Mouse (Mus musculus): ENCODE measurements around the gene Piga.

The Piga gene

DNA sequence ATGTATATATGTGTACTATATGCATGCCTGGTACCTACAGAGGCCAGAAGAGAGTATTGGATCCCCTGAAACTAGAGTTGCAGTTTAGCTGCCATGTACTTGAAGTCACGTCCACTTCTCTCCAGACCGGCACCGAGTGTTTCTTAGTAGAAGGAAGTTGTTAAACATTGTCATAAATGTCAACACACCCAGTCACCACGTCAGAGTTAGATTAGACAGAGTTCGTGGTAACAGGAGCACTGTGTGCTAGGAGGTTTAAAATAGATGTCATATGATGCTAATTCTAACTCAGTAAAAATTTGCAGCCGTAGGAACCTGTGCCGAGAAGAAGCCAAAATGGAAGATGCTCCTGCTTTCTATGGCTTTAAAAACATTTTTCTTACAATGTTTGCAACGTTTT, 17.1 kb downstream of the Piga start, which contains the start of gene Asb11:
Gene Asb11 (plus strand): TSS at position 286 of the 400 bp plus-strand sequence.
- DNase-seq, result no peak

DNA sequence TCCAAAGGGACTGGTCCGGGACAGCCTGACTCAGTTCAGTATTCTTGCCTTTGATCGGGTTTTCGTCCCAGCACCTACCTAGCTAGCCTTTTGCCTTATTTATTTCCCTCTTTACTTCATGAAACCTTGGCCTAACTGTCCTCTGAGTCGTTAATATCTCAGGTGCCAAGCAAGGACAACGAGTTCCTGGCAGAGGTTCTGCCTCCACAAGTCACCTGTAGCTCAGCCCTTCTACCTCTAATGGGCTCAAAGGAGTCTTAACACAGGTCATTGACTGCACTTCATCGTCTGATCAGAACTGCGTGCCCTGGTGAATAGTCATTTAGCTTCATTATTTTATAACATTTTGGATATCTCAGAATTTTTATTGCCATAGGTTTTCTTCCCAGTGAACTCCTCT, 19.9 kb downstream of the Piga start:
- peak; percentile 28 to 48 for DNase-seq

DNA sequence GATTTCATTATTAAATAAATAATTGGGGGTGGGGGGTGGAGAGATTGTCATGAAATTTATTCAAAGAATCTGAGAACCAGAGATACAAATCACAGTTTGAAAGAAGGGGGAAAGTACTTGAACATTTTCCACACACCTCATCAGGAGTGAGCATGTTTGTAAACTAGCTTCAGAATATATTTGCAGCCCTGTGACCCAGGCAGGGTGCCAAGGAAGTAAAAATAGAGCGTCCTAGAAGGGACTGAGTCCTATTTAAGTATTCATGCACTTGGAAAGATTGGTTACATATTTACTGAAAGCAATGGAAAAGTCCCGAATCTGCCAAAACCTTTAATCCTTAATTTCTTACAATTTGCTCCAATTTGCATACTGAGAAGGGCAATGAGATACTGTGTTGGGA, 20.6 kb downstream of the Piga start:
- peak; percentile 89 to 94 for DNase-seq

DNA sequence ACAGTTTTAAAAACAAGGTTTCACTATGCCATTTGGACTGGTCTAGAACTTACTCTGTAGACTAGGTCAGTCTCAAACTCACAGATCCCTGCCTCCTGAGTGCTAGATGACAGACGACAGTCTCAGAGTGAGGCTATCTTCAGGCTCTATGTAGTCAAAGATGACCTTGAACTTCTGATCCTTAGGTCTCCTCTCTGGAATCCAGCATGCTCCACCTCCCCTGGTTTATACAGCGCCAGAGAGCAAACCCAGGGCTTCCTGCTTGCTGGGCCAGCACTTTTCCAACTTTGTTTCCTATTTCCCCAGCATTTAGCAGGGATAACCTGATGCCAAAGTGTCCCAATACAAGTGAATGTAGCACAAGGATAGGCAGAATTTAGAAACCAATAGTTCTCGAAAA, 21.1 kb downstream of the Piga start:
- DNase-seq, result peak; percentile 24 to 29

DNA sequence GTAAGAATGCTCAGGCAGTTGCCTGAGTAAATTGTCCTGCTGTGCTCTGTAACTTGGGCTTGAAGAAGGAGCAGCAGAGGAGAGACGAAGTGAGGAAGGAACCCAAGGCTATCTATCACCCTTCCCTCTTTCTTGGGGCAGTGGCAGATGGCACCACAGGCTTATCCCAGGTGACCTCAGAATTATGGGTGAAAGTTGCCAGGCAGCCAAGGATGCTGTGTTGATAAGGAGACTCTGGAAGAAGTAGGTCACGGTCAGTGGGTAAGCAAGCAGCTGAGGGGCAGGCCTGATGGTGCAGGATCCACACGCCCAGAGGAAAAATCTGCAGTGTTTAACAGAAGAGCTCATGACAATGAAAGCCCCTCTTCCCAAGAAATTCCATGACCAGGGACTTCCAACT, 21.7 kb downstream of the Piga start:
- no peak for DNase-seq

DNA sequence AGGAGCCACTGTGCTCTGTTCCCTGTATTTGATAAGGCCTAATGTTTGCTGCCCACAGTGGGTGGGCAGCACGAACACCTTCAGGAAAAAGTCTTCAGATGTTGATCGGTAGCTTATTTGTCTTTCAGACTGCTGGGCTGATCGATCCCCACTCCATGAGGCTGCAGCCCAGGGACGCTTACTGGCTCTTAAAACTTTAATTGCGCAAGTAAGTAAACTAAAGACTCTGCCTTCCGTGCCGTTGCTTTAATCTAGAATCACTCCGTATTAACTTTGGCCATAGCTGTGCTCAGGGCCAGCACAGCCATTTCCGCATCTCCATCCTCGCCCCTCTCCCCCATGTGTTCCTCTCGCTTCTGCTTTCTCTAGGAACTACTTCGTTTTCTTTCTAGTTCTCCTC, 26.0 kb downstream of the Piga start:
- no peak for DNase-seq

DNA sequence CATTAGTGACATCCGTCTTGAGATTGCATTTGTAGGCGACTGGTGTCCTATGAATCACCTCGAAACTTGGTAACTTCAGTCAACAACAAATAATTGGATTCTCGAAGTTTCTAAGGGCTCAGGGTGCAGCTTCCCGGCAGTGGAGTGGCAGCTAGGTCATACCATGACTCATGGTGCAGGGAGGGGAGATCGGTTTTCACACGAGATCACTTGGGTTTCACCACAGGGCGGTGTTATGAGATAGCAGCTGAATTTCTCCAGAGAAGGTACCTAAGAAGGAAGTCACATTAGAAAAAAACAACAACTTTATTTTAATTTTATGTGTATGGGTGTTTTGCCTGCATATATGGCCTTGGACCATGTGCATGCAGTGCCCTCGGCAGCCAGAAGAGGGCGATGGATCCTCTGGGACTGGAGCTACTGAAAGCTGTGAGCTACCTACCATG, 26.5 kb downstream of the Piga start:
- no peak for DNase-seq

DNA sequence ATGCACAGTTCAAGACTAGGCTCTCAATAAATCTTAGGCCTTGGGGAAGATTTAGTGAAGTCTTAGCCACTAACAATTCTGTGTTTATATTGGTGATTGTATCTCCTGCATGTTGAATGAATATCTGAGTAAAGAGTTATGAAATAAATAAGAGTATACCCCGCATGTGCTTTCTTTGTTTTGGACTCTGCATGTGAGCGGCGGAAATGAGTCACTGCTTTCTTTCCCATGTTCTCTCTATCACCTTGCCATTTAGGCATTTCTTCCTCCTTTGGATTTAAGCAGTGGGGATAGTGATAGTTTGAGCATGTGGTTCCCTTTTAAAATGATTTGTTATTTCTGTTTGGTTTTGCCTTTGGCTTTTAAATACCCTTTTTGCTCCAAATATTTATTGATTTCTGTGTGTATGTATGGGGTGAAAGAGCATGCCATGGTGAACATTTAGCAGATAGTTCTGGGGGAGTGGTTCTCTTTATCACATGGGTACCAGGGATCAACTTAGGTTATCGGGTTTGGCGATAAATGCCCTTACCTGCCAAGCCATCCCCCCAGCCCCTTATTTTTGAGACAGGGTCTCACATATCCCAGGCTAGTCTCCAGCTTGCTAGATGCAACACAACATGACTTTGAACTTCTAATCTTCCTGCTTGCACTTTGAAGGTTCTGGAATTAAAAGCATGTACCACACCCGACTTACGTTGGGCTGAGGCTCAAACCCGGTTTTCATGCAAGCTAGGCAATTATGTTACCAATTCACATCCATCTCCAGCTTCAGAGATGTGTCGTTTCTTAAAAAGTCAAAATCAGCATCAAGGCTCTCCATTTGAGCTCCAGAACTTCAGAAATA, 27.5 kb downstream of the Piga start:
- no peak for DNase-seq

DNA sequence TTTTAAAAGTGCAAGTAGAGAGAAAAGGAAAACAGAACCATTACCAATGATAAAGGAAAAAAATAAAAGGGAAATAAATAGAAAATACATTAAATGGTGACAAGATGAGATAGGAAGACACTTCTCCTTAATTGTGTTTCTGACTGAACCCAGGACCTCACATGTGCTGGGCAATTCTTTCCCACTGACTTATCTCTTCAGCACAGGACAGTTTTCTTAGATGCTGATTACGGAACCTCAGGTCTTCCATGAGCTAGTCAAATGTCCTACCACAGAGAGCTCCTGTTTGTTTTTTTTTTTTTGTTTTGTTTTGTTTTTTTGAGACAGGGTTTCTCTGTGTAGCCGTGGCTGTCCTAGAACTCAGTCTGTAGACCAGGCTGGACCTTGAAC, 28.1 kb downstream of the Piga start:
- no peak for DNase-seq

DNA sequence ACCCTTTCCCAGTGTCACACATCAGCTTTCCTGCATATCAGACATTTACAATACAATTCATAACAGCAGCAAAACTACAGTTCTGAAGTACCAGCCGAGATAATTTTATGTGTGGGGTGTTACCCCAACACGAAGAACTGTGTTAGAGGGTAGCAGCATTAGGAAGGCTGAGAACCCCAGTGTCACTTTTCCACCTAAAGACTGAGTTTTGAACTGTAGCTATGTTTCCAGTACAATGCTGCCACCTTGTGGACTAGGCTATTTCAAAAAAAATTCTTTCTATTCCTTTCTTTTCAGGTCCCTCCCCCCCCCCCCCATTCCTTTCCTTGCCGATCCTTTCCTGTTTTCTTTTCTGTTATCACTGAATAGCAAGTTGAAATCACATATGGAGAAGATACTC, 29.6 kb downstream of the Piga start:
- DNase-seq, result peak; percentile 14 to 50

DNA sequence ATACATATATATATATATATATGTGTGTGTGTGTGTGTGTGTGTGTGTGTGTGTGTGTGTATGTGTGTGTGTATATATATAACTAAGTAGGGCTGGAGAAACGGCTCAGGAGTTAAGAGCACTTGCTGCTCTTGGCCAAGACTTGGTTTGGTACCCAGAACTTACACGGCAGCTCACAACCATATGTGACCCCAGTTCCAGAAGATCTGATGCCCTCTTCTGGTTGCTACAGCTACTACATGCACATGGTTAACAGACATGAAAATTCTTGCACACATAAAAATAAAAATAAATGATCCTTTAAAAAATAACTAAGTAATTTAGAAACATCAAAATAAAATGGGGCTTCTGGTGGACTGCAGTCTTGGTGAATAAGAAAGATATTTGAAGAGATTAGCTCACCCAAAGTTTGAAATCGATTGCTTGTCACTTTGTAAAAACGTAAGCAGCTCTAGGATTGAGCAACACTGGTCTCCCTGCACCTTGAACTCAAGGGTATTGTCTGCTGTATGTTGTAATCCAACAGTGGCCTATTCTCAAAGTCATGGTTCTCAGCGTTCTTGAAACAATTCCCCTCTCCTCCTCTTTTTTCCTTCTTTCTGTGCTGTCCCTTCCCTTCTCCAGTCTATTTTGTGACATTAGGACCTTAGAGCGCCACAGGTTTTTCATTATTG, 39.8 kb downstream of the Piga start:
- DNase-seq, result no peak
